Mouse (Mus musculus) testis, postnatal 10 days (tissue): ENCODE results near the gene Slc34a2.

ENCODE experiments used
- DNase-seq: peaks from one replicate; pipeline ENCODE4 v3.0.0; 2021; ENCODE audit warnings: low spot score

Slc34a2 gene

DNA sequence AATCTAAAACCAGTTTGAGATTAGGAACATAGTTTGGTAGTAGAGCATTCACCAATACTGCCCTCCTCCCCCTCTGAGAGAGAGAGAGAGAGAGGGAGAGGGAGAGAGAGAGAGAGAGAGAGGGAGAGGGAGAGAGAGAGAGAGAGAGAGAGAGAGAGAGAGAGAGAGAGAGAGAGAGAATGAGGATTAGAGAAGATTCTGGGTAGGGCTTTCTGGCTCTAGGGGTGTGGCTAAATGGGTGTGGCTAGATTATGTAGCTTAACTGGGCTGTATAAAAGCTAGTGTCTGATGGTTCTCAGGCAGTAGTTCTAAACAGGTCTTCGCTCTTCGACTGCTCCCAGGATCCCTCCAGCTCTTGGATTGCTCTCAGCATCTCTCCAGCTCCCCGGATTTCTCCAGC lies at the start of gene Slc34a2:
Gene Slc34a2 (plus strand): TSS at position 301 of the 400 bp plus-strand sequence.
- no peak for DNase-seq

DNA sequence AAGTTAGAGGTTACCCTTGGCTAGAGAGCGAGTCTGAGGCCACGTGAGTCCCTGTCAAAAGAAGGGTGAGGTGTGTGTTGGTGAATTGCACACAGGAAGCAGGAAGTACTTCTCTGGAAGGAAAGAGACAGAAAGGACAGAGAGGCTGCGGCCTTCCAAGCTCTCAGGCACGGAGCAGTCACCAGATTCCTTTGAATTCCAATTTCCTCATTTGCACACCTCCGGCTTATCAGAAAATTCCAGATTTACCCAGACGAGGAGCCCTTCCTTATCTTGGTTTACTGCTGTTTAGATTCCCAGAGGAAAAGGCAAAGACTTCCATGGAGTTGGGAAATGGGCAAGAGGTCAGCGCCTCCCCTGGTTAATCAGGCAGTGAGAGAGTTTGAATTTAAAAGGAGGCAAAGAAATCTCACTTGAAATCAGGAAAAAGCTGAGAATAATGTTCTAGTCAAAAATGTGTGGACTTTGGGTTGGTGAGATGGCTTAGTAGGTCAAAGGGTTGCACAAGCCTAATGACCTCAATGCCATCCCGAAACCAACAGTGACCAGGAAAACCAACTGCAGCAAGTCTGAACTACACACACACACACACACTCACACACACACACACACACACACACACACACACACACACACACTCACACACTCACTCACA lies 47.1 kb upstream of the Slc34a2 start:
- DNase-seq = no peak

DNA sequence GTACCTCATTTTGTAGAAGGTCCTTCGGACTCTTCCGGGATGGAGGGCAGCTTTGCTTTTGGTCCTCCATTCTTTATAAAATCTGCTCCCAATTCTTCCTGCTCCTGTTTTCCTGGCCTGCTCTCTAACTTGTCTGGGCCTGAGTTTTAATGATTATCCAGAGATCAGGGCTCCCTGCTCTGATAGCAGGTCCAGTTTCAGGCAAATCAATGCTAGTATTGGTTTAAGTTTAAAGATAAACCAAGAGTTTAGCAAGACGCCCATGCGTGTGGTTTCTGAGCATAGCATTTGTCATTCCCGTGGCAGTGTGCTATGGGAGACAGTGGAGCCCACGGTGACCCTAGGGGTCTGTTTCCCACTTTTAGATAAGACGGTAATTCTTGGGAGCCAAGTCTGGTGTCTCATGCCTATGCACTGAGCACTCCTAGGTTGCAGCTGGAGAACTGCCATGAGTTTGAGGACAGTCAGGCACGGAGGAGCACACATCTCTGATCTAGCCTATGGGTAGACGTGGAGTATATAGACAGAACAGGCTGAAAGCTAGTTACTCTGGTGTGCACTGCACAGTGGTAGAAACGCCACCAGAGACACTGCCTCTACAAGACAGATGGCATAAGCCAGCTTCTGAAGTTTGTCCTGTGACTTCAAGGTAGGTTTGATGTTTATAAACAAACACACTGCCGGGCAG lies 45.5 kb upstream of the Slc34a2 start:
- DNase-seq = no peak

DNA sequence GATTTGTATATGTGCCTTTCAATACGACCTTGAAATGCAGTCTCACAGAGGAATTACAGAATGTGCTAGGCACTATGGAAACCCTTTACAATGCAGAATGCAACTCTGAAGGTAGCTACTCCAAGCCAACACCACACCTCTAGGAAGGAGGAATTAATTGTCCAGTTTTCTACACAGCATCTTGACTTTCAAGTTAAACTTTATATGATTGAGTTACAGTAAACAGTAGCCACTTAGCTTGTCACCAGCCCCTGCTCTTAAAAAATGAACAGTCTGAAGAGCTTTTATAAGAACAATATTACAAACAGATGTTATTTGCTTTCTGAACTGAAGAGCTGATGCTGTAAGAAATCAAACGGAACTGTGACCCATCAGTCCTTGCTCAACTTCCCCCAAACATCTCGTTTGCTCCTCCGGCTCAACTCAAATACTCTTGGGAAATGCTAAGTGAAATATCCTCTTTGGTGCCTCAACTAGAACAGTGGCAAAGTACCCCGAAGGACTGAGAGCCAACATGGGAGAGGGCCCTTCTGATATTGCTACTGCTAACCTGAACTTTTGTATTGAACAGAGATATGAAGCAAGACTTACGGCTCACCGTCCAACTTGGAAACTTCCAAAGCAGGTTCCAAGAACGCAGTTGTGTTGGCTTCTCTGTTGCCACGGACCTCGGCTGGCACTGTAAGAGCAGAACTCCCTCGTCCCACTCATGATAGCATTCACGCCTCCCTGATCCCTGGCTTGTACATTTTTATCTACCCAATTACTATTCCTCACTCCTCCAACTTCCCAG lies 44.2 kb upstream of the Slc34a2 start:
- peak; percentile 46 for DNase-seq

DNA sequence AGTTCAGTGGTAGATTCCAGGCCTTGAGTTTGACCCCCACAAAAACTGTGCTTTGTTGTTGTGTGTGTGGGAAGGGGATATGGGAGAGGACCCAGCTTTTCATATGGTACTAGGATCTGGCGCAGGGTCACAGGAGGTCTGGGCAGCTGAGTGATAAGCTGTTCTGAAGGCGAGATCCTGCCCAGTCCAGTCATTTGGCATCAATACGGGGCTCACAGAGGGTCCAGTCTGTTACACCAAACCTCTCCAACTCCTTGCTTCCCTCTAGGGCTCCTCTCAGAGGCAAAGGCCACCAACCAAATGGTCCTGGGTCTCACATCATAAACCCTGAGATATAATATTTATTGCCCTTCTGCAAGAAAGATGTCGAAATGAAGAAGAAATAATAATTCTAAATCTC lies 42.4 kb upstream of the Slc34a2 start:
- DNase-seq = no peak

DNA sequence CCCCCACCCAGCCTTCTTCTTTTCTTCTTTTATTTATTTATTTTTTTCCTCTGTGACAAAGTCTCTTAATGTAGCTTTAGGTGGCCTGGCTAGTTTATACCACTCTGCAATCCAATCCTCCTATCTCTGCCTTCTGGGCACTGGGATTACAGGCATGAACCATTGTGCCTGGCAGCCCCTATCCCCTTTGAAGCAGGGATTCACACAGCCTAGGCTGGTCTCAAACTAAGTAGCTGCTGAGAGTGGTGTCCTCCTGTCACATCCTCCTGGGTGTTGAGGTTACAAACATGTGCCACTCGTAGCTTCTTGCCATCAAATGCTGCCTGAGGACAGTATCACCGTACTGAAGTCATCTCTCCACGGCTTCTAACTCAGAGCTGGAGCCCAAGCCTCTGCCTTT lies 41.7 kb upstream of the Slc34a2 start:
- no peak for DNase-seq

DNA sequence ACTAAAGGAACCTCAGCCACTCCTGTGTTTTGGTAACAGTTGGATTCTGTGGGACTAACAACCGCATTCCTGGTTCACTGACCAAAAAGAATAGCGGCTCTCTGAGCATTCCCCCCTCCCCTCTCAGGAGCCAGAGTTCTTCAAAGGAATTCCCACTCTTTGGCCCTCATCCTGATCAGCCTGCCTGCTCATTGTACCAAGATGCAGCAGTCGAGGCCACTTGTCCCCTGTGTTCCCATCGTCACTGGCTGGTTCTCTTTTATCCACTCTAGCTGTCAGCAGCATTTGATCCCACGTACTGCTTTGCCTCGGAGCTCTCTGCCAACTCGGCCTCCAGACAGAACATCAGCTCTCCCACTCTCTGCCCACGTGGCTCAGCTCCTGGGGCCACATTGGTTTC lies 41.3 kb upstream of the Slc34a2 start:
- DNase-seq = no peak

DNA sequence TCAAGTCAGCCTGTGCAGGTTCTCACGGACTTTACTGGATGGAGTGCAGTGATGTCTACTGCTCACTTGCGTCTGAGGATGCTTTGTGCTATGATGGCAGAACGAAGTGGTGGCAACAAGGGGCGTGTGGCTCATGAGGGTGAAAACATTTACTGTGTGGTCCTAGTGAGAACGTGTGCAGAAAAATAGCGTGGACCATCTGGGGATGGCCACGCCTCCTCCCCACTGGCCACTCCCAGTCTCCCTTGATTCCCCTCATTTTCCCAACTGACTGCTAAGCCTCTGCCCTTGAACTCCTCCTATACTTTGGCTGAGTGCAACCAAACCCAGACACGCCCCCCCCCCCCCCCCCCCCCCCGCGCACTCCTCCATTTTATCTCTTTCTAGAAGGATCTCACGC lies 40.8 kb upstream of the Slc34a2 start:
- no peak for DNase-seq

DNA sequence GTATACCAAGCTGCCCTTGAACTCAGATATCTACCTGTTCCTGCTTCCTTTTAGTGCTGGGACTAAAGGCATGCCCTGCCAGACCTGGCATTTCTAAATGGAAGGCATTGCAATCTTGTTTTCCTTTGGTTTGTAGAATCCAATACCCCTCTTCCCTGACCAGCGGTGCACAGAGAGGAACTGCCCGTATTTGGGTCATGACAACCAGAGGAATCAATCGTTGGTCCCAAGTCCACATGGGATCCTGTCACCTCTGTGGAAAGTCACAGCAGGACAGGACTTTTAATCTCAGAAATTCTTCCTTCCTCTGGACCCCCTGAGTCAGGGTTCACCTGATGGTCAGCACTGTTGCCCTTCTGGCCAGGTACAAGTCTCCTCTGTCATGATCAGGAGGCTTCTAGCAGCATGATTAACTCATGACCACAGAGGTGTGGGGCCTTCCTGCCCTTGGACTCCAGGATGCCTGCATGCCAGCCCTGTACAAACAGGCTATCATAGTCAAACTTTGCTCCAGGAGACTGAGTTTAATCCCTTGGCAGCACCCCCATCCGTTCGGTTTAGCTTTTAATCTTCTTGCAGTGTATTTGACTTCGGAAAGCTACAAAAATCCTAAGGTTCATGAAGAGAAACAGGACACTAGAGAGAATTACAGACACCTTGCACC lies 39.7 kb upstream of the Slc34a2 start:
- DNase-seq = no peak

DNA sequence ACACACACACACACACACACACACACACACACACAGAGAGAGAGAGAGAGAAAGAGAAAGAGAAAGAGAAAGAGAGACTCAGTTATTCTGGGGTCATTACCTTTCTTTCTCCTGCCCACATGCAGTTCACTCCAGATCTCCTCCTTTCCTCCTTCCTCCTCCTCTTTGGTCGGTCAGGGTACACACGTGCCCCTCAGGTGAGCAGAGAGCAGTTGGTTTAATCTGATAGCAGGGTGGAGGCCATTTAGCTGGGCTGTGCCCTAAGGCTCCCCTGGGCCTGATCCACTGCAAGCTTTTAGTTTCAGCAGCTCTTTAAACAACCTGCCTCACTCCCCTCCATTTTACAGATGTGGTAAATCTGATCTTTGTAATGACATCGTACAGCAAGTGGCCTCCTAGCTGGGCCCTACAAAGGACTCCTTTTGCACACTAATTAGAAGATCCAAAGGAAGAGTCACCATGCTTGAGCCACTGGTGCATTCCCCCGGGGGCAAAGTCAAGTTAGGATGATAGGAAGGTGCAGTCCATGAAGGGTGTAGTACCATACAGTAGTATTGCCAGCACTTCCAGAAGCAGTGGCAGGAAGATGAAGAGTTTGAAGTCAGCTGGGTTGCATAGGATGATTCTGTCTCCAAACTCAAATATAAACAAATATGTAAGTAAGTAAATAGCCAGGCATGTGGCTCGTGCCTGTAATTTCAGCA lies 37.6 kb upstream of the Slc34a2 start:
- DNase-seq = no peak

DNA sequence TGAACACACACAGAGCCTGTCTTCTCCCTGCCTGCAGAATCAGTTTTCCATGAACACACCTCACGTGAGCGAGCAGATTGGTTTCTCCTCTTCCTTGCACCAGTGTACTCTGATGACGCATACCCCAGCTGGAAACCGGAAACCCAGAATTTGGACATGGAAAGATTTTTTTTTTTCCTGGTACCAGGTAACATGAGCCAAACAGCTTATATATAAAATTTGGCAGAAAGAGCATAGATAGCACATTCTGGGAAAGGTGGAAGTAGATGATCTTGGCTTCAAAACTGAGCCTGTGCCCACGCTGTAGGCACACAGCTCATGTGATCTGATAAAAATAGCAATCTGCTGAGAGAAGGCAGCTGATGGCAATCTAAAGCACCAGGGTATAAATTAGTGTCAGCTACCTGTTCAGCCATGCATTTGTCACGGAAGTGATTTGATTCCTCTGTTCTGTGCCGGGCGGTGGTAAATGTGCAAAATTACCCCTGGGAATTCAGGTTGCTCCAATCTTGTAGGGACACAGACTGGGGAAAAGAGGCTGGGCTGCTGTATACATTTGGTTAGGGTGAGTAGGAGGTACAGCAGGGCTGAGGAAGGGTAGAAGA lies 35.2 kb upstream of the Slc34a2 start:
- no peak for DNase-seq

DNA sequence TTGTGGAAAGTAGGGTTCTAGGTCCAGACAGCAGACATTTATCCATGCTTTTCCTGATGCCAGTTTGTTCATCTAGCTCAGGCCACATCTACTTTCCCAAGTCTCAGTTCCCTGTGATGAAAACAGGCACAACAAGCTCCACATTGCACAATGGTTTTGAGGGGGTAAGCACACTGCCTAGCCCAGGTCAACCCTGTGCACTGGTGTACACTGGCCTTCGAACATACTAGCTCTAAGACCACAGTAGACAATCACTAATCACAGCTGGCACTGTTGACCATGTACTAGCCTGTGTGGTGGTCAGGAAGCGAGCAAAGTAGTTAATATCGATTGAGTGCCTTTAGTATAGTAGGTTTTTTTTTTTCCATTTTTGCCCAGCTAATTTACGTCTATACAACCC lies 34.4 kb upstream of the Slc34a2 start:
- DNase-seq = no peak

DNA sequence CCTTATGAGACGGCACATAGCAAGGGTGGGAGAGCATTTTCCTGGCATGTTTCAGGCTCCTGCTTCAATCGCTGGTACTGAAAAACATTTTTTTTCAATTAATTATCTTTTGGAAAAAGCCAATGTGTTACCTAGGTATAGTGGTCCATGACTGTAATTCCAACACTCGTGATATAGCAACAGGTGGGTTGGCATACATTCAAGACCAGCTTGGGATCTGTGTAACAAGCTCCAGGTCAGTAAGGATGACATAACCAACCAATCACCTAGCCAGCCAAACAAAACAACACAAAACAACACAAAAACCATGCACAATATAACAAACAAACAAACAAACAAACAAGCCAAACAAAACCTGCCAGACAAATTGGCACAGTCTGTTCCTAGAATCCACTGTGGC lies 33.9 kb upstream of the Slc34a2 start:
- no peak for DNase-seq

DNA sequence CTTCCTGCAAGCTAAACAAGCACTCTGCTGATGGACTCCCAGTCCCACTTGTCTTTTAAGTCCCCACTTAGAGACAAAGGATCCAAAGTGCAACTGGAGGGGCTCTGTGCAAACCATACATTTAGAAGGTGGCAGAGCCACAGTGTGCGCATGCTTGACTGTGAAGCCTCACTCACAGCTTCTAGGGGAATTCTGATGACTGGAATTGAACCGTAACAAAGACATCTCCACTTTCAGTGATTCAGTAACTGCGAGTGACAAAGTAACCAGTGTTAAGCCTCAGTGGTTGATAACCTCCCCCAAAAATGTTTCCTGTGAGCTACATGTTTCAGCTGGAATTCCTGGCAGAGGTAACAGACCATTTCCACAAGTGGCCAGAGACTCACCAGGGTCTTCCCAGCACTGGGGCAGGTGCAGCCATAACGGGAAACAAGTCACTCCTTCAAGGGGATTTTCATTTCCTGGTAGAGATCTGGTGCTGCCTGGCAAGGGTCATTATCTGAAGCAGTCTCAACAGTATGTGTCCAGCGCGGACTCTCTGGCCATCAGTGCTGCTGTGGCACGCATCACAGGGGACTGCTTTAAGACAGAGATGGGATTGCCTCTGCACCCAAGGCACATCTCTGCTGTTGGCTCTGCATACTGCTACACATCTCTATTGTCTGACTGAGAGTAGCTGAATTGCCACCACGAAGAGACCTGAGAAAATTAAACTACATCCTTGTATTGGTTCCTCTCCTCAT lies 28.7 kb upstream of the Slc34a2 start:
- DNase-seq = no peak

DNA sequence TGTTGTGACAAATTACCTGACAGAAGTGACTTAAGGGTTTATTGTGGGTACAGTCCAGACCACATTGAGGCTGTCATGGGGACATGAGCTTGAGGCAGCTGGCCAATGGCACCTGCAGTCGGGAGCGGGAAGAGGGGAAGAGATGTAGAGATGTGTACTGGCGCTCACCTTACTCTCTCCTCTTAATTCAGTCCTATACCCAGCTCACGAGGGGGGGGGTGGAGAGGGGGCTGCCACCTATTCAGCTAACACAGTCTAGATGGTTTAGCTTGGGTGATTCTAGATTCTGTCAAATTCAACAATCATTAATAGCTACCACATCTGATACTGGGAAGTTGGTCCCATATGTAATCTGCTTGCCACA lies 28.1 kb upstream of the Slc34a2 start:
- DNase-seq = no peak

DNA sequence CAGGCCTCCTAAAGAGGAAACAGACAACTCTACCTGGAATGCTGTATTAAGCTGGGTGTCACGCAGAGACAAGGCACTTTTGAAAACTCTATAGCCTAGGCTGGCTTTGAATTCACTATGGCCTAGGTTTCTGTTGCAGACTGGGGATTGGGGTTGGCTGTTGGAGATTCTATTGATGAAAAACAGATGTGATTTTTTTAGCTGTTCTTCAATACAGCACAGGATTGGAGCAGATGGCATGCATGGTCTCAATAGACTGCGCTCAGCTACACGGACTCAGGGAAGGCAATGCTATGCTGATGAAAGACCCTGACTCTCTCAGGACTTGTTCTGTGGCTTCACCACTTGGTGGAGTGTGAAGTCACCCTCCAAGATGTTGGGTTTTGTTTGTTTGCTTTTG lies 26.6 kb upstream of the Slc34a2 start:
- DNase-seq = no peak

DNA sequence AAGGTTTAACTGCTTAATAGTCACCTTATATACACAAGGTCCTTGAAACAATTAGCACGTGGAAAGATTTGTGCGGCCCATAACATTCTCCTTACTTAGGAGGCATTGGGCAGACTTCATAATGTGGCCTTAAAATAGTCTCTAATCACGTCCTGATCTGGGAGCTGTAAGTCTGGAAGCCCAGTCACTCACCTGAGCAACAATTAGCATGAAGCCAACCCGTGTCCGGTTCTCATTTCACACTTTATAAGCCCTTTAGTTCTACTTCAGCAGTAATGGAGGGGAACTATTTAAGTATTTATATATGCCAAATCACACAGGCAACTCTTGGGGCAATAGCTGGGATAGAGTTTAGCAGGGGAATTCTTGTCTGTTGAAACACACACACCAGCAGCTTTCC lies 21.3 kb upstream of the Slc34a2 start:
- no peak for DNase-seq

DNA sequence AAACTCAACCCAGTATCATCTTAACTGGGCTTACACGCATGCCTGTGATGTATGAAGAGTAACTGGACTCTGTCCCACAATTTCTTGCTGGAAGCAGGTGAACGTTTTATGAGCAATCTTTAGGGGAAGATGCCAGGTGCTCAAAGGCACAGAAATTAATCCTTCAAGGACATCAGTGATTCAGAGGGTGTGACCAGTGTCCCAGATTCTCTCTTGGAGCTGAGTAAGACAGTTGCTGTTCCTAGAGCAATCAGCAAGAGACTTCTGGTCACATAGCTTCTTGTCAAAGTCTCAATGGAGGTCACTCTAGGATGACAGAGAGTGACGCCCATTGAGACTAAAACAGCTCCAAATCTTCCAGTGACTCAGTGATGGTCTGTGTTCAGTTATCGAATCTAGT lies 19.6 kb upstream of the Slc34a2 start:
- DNase-seq = no peak

DNA sequence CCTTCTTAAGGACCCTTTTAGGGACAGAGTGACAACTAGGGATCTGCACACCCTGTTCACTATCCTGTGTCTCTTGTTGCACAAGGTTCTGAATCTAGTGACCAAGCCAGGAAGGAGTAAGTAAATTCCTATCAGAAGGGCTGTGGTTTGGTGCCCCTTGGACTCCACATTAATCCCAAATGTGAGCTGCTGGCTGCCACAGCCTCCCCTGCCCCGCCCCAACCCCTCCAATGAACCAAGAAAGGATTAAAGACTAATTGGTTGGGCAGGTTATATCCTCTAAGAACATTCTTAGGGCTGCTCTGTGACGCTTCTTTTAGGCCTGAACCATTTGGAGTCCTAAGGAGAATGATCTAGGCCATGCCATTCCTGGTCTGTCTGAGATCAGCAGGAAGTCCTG lies 14.4 kb upstream of the Slc34a2 start:
- no peak for DNase-seq

DNA sequence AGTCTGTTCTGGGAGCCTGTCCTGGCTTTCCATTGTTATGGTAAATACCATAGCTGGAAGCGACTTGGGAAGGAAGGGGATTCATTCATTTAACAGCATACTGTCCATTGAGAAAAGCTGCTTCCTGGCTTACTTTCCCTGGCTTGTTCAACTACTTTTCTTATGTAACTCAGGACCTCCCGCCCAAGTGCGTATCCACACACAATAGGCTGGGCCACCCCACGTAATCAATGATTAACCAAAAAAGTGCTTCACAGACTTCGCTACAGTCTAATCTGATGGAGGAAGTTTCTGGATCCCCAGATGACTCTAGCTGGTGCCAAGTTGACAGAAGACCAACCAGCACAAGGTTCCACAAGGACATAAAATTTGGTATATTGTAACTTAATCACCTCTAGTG lies 14.0 kb upstream of the Slc34a2 start:
- DNase-seq = no peak
